Mouse (Mus musculus) embryonic stem cell, embryonic (primary cell): ENCODE measurements around the gene Map1s.

Source experiments
- CTCF ChIA-PET, 4 experiments: fragments of 300-600 bp in 2 of 4; fragments of 350-600 bp in 2 of 4; sonication (Branson Sonifier 250); formaldehyde crosslinking; loops; one replicate each; lab custom pipeline; 2022; ENCODE audit warnings: inconsistent platforms in 2 of 4; lab: Charles Lee
- POLR2A ChIA-PET, 4 experiments: fragments of 300-600 bp in 2 of 4; fragments of 350-600 bp in 2 of 4; sonication (Branson Sonifier 250); formaldehyde crosslinking; loops; one replicate each; lab custom pipeline; 2022; ENCODE audit warnings: antibody characterized with exemption in 4 of 4, inconsistent platforms in 1 of 4; lab: Charles Lee

Gene Map1s

GRCm38 (mm10) chr8:70890656-70891055 is 15.1 kb upstream of the Map1s start:
- ChIA-PET CTCF (interaction anchor here in 3 of 4 experiments (0.6 to 2.8 kb wide), 17 partner anchors 10 to 628 kb away, joined by 3 to 17 read pairs (median 4); partner anchors contain the start of genes Ankle1 (in 1 of the 3), Map1s (in 1 of the 3) and Rab3a (in 1 of the 3)), POLR2A (interaction anchor here in 3 of 4 experiments (0.6 to 10.9 kb wide), 44 partner anchors 11 to 513 kb away, joined by 3 to 532 read pairs (median 4); partner anchors contain the start of genes Arrdc2 (in 3 of the 3), Ccdc124 (in 2 of the 3), Map1s (in 2 of the 3) and Haus8 (in 1 of the 3))

GRCm38 (mm10) chr8:70891356-70891755 is 14.4 kb upstream of the Map1s start:
- POLR2A ChIA-PET, result interaction anchor here in 3 of 4 experiments (0.5 to 10.9 kb wide), 59 partner anchors 9 to 502 kb away, joined by 3 to 532 read pairs (median 4); partner anchors contain the start of genes Arrdc2 (in 3 of the 3), Jund (in 3 of the 3), Ccdc124 (in 2 of the 3) and Lsm4 (in 2 of the 3)
- CTCF ChIA-PET, result interaction anchor here in 3 of 4 experiments (0.6 to 2.8 kb wide), 20 partner anchors 11 to 628 kb away, joined by 3 to 17 read pairs (median 4); partner anchors contain the start of genes Ankle1 (in 1 of the 3), Arrdc2 (in 1 of the 3), Map1s (in 1 of the 3) and Rab3a (in 1 of the 3)

GRCm38 (mm10) chr8:70892022-70892895 is 13.5 kb upstream of the Map1s start, which contains the start of gene Slc5a5:
Gene Slc5a5, minus strand, starts transcription at chr8:70892757.
- ChIA-PET POLR2A (interaction anchor here in 3 of 4 experiments (0.7 to 10.9 kb wide), 40 partner anchors 8 to 484 kb away, joined by 3 to 532 read pairs (median 8); partner anchors contain the start of genes Arrdc2 (in 3 of the 3), Map1s (in 3 of the 3), Ccdc124 (in 2 of the 3) and Jund (in 2 of the 3)), CTCF (interaction anchor here in 3 of 4 experiments (0.9 to 2.8 kb wide), 15 partner anchors 12 to 514 kb away, joined by 3 to 17 read pairs (median 4); partner anchors contain the start of genes Ankle1 (in 1 of the 3), Arrdc2 (in 1 of the 3) and Map1s (in 1 of the 3))

GRCm38 (mm10) chr8:70892896-70893655 is 12.7 kb upstream of the Map1s start:
- ChIA-PET POLR2A (interaction anchor here (0.6 to 10.9 kb wide), 26 partner anchors 12 to 249 kb away, joined by 3 to 532 read pairs (median 13); partner anchors contain the start of genes Arrdc2 (in 3 of the 4), Map1s (in 3 of the 4), Ccdc124 (in 2 of the 4) and Gm3336 (in 1 of the 4)), CTCF (interaction anchor here in 2 of 4 experiments (1.3 to 2.8 kb wide), 4 partner anchors 13 to 48 kb away, joined by 4 to 17 read pairs (median 10); no protein-coding TSS in a partner anchor)

- POLR2A ChIA-PET, result interaction anchor here (0.6 to 10.9 kb wide), 37 partner anchors 10 to 513 kb away, joined by 3 to 532 read pairs (median 6); partner anchors contain the start of genes Map1s (in 3 of the 4), Arrdc2 (in 2 of the 4), Ccdc124 (in 1 of the 4) and Jund (in 1 of the 4)
Measured at GRCm38 (mm10) chr8:70893656-70894384, 11.9 kb upstream of the Map1s start.

GRCm38 (mm10) chr8:70894385-70894720 is 11.4 kb upstream of the Map1s start:
- CTCF ChIA-PET, result interaction anchor here in 3 of 4 experiments (0.6 to 2.7 kb wide), 4 partner anchors 14 to 50 kb away, joined by 3 to 10 read pairs (median 4); no protein-coding TSS in a partner anchor
- POLR2A ChIA-PET, result interaction anchor here (0.7 to 10.9 kb wide), 45 partner anchors 9 to 570 kb away, joined by 3 to 532 read pairs (median 4); partner anchors contain the start of genes Map1s (in 3 of the 4), Arrdc2 (in 2 of the 4), Jund (in 2 of the 4) and Ankle1 (in 1 of the 4)

More at GRCm38 (mm10) chr8:70893656-70894384, 11.9 kb upstream of the Map1s start:
- CTCF ChIA-PET, result interaction anchor here in 2 of 4 experiments (1.2 to 2.8 kb wide), 5 partner anchors 14 to 49 kb away, joined by 3 to 17 read pairs (median 9); no protein-coding TSS in a partner anchor

- POLR2A ChIA-PET, result interaction anchor here (0.6 to 10.9 kb wide), 47 partner anchors 10 to 570 kb away, joined by 3 to 532 read pairs (median 4); partner anchors contain the start of genes Map1s (in 3 of the 4), Arrdc2 (in 2 of the 4), Jund (in 2 of the 4) and Ankle1 (in 1 of the 4)
- CTCF ChIA-PET, result interaction anchor here in 3 of 4 experiments (0.6 to 2.7 kb wide), 4 partner anchors 15 to 50 kb away, joined by 3 to 10 read pairs (median 4); no protein-coding TSS in a partner anchor
Measured at GRCm38 (mm10) chr8:70894771-70895545, 10.8 kb upstream of the Map1s start.

GRCm38 (mm10) chr8:70895571-70896259 is 10.0 kb upstream of the Map1s start:
- CTCF ChIA-PET, result interaction anchor here in 1 of 4 experiments (1.2 kb wide), 1 partner anchor 16 kb away, joined by 3 read pairs; no protein-coding TSS in a partner anchor
- POLR2A ChIA-PET, result interaction anchor here (0.7 to 10.9 kb wide), 72 partner anchors 8 to 707 kb away, joined by 3 to 532 read pairs (median 8); partner anchors contain the start of genes Arrdc2 (in 3 of the 4), Jund (in 3 of the 4), Map1s (in 3 of the 4) and Ccdc124 (in 2 of the 4)

- CTCF ChIA-PET, result interaction anchor here in 2 of 4 experiments (0.7 to 2.8 kb wide), 12 partner anchors 8 to 623 kb away, joined by 3 to 20 read pairs (median 4); partner anchors contain the start of genes Arrdc2 (in 1 of the 2), Mrpl34 (in 1 of the 2) and Ocel1 (in 1 of the 2)
- POLR2A ChIA-PET, result interaction anchor here (0.5 to 10.9 kb wide), 132 partner anchors 8 to 1422 kb away, joined by 3 to 532 read pairs (median 6); partner anchors contain the start of genes Arrdc2 (in 3 of the 4), Jund (in 3 of the 4), Map1s (in 3 of the 4) and Myo9b (in 3 of the 4)
Measured at GRCm38 (mm10) chr8:70896316-70897020, 9.3 kb upstream of the Map1s start.

- POLR2A ChIA-PET, result interaction anchor here (0.5 to 10.9 kb wide), 192 partner anchors 8 to 1421 kb away, joined by 3 to 532 read pairs (median 5); partner anchors contain the start of genes Map1s (in 4 of the 4), Arrdc2 (in 3 of the 4), Babam1 (in 3 of the 4) and Ccdc124 (in 3 of the 4)
Measured at GRCm38 (mm10) chr8:70897021-70897680, 8.6 kb upstream of the Map1s start, which contains the start of gene Rpl18a. Gene Rpl18a, minus strand, starts transcription at chr8:70897412.

GRCm38 (mm10) chr8:70897681-70898413 is 7.9 kb upstream of the Map1s start:
- CTCF ChIA-PET, result interaction anchor here (0.6 to 2.8 kb wide), 48 partner anchors 8 to 624 kb away, joined by 3 to 20 read pairs (median 4); partner anchors contain the start of genes Map1s (in 2 of the 4), Arrdc2 (in 1 of the 4) and Myo9b (in 1 of the 4)
- POLR2A ChIA-PET, result interaction anchor here (0.6 to 10.9 kb wide), 174 partner anchors 7 to 780 kb away, joined by 3 to 532 read pairs (median 5); partner anchors contain the start of genes Map1s (in 4 of the 4), Arrdc2 (in 3 of the 4), Ccdc124 (in 3 of the 4) and Haus8 (in 3 of the 4)

More at GRCm38 (mm10) chr8:70897021-70897680, 8.6 kb upstream of the Map1s start, which contains the start of gene Rpl18a:
- CTCF ChIA-PET, result interaction anchor here (0.5 to 2.8 kb wide), 54 partner anchors 9 to 835 kb away, joined by 3 to 20 read pairs (median 4); partner anchors contain the start of genes Map1s (in 2 of the 4), Arrdc2 (in 1 of the 4), Mrpl34 (in 1 of the 4) and Ocel1 (in 1 of the 4)
